Mouse (Mus musculus): ENCODE measurements around the gene Mcts1.

The Mcts1 gene

DNA sequence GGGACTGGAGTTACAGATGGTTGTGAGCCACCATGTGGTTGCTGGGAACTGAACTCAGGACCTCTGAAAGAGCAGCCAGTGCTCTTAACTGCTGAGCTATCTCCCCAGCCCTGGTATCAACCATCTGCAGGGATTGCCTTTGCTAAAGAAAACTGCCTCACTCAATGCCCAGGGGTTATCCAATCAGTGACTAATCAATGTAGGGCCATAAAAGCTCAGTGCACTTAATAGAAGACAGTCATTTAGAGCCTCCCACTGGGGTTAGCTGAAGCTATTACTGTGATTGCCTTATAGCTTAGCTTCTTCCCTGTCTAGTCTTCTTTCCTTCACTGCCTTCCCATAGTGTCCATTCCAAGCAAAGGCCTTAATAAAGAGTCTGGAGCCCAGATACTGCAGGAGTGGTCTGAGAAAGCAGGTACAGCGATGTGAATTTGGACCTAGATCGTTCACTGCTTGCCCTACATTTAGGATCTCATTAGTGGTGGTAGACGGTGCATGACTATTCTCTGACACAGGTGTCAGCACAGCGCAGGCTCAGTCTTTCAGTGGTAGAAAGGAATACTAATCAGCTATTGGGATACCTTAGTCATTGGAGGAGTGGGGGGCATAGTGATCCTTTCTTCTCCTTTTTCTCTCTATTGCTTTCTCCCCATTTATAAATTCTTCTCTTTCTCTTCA is 56.0 kb downstream of the Mcts1 start:
- DNase-seq (ENCODE audit: low spot score in 2 of 2) = no peak
